Mouse (Mus musculus) bone marrow macrophage, adult 2 months (primary cell): ENCODE data around the gene Acads.

ENCODE experiments used
- CTCF ChIP-seq: IDR thresholded peaks from 2 replicates; pipeline ENCODE4 v1.5.1; 2012; ENCODE audit warnings: low read depth, mild to moderate bottlenecking, low read length, moderate library complexity
- POLR2A ChIP-seq: IDR thresholded peaks from 2 replicates; pipeline ENCODE4 v1.6.1; 2012; ENCODE audit warnings: mild to moderate bottlenecking, low read depth, low read length, borderline replicate concordance

- TF ChIP-seq CTCF (no peak), POLR2A (no peak)
Observed at GRCm38 (mm10) chr5:115146747-115147130, 27.6 kb upstream of the Acads start.
